Mouse (Mus musculus) urinary bladder, postnatal 4 days (tissue): Measurements from ENCODE around the gene Ntng2.

Experiments used
- DNase-seq, 2 experiments: peaks; one replicate each; pipeline ENCODE4 v3.0.0; 2021 to 2022; ENCODE audit warnings: low spot score in 2 of 2

Gene Ntng2

GRCm38 (mm10) chr2:29237623-29238022 lies 15.2 kb downstream of the Ntng2 start:
- DNase-seq: peak in 1 of 2 experiments; percentile 49

DNA sequence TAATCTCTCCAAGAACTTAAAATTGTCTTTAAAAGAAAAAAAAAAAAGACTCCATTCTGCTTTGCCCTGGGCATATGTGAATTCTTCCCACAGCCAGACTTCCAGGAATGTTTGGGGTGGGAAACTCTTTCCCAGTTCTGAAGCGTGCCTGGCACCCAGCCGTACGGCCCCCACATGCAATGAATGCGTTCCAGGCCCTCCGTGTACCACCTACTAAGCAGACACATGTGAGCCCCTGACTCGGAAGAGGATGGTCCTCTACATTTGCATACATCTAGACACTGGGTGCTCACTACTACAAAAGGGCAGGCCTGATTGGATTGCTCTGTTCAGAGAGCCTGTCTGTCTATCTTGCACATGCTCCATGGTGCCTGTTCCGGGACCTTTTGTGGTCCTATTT lies 17.0 kb downstream of the Ntng2 start:
- no peak for DNase-seq

GRCm38 (mm10) chr2:29235026-29235425 lies 17.8 kb downstream of the Ntng2 start:
- DNase-seq: no peak

GRCm38 (mm10) chr2:29234002-29234401 lies 18.8 kb downstream of the Ntng2 start:
- no peak for DNase-seq

GRCm38 (mm10) chr2:29230191-29230835 lies 22.5 kb downstream of the Ntng2 start:
- no peak for DNase-seq

DNA sequence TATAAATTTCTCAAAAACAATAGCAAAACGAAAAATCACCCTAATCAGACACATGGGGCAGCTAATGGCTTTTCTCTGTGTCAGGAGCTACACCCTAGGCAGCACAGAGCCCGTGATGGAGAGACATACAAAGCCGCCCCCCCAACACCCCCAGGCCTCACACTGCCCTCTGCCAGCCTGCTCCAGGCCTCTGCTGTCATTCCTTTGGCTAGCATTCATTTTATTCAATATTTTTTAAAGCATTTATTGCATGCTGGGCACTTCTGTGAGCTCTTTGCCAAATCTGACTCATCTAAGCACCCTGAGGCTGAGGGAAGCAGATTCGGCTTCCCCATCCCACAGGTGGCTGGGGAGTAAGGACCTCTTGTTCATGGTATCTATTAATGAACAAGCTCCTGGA lies 26.1 kb downstream of the Ntng2 start:
- no peak for DNase-seq

DNA sequence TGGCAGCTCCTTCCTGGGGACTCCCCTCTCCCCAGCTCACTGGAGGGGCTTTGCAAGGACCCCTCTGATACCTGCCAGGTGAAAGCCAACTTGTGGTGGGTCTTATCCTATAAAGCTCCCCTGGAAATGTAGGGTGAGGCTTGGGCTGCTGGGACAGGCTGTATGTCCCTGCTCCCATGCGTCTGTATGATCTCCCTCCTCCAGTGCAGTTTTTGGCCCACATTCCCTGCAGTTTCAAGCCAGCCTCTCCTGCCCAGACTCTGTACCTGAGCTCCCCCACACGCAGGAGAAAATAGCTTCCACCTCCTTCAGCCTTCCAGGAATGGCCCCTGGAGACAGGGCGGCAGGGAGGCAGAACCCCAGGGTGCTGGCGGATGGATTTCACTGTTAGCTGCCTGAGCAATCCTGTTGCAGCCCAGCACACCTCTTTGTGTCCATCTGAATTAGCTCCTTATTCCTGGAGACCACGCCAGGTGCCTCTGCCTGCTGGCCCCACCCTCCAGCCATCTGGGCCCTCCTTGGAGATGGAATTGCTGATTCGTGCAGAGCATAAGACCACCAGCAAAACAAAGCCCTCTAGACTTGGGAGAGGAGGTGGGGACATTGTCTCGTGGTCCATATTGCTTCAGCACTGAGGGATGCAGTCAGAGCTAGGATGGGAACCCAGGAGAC lies 29.1 kb downstream of the Ntng2 start:
- DNase-seq: no peak

DNA sequence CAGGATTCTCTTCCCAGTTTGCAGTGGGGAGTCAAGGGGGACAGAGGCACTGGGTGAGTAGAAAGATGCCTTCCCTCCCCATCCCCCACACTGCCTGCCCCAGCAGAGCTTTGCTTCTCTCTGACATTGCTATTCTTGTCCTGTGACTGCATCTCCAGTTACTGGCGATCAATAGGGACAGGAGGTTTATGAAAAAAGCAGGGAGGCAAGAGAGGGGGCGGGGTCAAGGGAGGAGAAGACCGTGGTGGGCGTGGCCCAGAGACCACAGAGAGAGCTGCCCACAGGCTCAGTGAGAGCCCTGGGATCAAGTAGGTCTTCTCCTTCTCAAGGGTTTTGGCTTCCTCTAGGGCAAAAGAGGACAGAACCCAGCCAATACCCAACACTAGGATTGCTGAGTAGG lies 30.5 kb downstream of the Ntng2 start:
- DNase-seq: no peak

DNA sequence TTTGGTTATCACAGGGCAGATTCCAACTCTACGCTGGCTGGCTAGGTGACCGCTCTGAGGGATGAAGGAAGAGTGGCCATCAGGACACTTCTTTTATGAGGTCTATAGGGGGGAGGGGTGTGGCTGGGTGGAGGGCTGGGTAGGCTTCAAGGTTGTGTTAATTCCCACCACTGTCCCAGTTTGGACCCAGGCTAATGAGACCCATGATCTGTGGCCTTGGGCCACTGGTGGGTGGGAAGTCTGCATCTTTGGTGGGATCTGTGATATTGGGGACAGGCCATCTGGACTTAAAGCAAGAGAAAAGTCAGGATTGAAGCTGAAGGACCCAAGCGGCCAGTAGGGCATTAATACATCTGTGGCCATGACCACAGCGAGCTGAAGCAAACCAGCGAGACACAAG lies 34.0 kb downstream of the Ntng2 start:
- DNase-seq: no peak

DNA sequence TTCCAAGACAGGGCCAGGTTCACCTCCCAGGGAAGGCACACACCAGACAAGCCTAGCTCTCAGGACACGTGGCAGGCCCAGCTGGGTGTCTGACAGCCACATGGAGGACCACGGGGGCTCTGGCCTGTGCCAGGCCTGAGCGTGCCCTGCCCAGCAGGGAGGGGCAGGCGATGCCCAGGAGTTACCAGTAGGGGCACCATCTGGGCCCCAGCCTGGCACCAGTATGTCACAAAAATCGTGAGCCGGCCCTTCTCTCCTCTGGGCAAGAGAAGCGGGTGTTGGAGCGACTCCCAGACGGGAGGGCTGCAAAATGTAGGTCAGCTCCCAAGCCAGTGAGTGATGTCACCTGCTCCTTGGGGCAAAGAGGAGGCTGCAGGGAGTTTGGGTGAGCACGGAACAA lies 34.9 kb downstream of the Ntng2 start:
- peak in 1 of 2 experiments; percentile 36 for DNase-seq

DNA sequence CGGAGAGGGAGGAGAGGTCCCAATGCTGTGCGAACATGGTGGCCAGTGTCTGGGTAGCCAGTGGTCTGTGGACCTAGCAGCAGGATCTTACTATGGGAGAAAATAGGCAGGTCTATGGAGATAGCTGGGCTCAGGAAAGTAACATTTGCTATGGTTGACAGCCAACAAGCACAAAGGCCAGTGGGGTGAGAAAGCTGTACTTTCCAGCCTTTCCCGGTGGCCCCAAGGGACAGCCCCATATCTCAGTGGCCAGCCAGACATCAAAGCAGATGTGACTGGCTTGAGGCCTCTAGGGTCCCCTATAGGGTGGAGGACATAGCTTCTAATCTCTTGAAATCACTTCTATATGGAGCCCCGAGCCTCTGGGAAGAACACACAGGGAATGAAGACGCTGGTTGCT lies 35.8 kb downstream of the Ntng2 start:
- DNase-seq: no peak

DNA sequence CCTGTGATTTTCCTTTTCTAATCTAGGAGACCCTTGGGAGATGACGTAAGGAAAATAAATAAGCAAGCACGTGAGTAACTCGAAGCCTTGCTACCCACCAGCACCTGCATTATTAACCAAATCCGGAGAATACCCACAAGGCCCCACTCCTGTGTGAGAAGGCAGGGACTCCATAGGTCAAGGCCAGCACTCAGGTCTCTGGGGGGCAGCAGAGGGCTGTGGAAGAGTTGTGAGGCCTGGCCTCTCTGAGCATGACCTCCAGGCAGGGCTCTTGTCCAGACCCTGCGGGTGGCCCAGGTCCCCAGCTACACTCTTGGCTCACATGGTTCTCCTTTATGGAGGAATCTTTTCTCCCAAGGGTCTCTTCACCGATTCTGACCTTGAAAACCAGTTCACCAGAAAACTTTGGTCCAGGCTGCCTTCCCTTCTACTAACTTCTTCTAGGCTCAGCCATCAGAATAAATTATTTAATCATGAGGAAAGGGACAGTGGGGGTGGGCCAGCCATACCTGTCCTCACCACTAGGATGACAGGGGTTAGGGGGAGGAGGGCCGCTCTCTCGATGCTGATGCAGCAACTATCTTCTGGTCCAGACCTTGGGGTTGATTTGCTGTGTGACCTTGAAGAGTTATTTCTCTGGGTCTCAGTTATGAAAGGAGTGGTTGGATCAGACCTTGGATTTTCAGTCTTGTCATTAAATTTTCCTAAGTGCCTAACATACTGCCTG lies 36.4 kb downstream of the Ntng2 start:
- DNase-seq: peak in 1 of 2 experiments; percentile 60

DNA sequence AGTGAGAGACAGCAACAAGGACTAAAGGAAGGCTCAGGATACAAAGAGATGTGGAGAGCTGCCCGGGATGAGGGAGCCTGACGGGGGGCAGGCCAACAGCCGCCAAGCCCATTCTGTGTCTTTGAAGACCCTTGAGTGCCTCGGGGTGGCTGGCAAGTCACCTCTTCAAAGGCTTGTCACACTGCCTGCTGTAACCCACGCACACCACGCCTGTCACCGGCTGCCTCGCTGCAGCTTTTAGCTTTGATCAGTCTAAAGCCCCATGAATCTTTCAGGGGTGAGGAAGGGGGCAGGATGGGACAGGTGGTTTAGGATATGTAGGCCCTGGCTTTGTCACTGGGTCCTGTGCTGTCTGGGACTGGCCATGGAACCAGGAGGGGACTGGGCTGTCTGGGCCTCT lies 46.6 kb downstream of the Ntng2 start:
- DNase-seq: no peak

- DNase-seq: no peak
Measured at GRCm38 (mm10) chr2:29201223-29201955, 51.4 kb downstream of the Ntng2 start.

DNA sequence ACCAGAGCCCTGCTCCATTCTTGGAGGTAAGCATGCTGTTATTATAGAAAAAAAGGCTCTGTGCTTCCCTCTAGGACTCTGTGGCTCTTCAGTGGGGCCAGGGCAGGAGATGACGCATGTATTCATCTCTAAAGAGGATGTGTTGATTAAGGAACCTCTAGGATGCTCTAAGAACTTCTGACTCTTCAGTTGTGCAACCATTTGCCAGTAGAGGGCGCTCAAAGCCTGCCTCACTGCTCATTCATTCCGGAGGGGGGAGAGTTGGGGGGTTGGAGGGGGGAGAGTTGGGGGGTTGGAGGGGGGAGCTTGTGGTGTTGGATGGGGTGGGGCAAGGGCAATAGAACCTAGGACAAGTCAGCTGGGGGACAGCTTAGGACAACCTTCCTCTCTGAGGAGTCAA lies 52.9 kb downstream of the Ntng2 start:
- no peak for DNase-seq

DNA sequence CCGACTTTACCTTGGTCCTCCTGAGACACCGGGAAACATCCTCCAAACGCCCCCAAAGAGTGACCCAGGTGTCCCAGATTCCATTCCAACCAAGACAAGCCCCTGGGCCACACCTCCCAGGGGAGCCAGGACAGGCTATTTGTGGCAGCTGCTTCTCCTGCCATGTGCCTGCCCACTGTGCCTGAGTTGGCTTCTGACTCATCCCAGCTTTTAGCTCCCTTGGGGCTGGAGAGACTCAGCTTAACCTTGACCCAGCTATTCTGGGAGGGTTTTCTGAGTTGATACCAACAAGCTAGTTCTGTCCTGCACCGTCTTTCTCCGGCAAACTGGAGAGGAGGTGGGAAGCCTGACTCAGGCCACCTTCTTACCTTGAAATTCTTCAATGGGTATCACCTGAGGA lies 54.4 kb downstream of the Ntng2 start:
- no peak for DNase-seq

- DNase-seq: no peak
Measured at GRCm38 (mm10) chr2:29196844-29197243, 56.0 kb downstream of the Ntng2 start.

GRCm38 (mm10) chr2:29194547-29195463 lies 58.0 kb downstream of the Ntng2 start:
- peak; percentile 64 to 85 for DNase-seq

GRCm38 (mm10) chr2:29193819-29194546 lies 58.8 kb downstream of the Ntng2 start:
- DNase-seq: no peak

GRCm38 (mm10) chr2:29192629-29193278 lies 60.1 kb downstream of the Ntng2 start:
- no peak for DNase-seq
